In the genomic region with DNA sequence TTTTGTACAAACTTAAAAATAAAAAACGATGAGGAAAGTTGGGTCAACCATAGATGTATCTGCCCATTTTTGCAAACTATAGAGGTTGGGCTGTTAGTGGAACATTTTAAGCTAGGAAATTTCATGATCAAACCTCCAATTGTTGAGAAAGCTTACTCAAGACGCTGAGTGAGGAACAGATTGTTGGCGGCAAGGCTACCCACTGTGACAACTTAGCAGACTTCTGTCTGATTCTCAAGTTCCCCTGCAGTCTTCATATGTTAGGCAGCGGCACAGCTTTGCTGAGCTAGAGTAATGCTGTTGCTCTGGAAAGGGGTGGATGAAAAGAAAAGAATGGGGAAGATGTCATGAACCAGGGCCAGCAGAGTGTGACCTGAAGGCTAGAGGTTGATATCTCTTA, we compare ENCODE assay signal across 13 mouse cellular contexts. TPM values are rescaled to one million over a fixed set of nuclear protein-coding genes. Genes with fewer than 3 reads are reported as not detected.
A peak's percentile ranks its signal among the peaks of the same experiment; 100 is the strongest.
DNase-seq lines count a peak whose midpoint lies in the region.
"Had no signal": no experiment of that assay in that cellular context is flagged by ENCODE, and none has a peak within 500 bp of the region (broad histone marks: within the 10 kb centered on the region; RNA-seq: fewer than 3 reads in every experiment).

No protein-coding gene starts in this region.

- peak; percentile 8 to 15 for DNase-seq in cerebellum, postnatal 25 days
- no peak for DNase-seq in cerebellum, adult 9-10 months
- peak; percentile 8 to 55 for DNase-seq in layer of hippocampus, adult 18-20 months (ENCODE audit: low spot score in 2 of 2)
- no peak for DNase-seq in layer of hippocampus, postnatal 25 days (ENCODE audit: extremely low spot score in 1 of 2, low spot score in 1 of 2)
- DNase-seq in A20 (ENCODE audit: low read depth, low spot score): peak; percentile 21
- peak; percentile 3 for DNase-seq in brain, embryonic 18.5 days (ENCODE audit: low read depth, low spot score)
- no peak for DNase-seq in liver
- DNase-seq: adrenal gland, adult 2 months; B cell, adult 2 months; cerebellum, adult 9-11 months; gastrocnemius, postnatal 10 days; kidney, adult 2 months had no signal

RNA-seq across cellular contexts. Expression of gene Immp2l, which starts 44.2 kb away (rescaled TPM):
- total RNA-seq in layer of hippocampus, adult 18-20 months (2021): 1 to 10 TPM; 6.8 to 8.6 TPM
- total RNA-seq in layer of hippocampus, postnatal 25 days (2021): 1 to 10 TPM; 6.1 to 6.8 TPM
- total RNA-seq: monocyte, adult 5-6 weeks had no signal

Comparison
In these comparisons a context has a peak if more than half of its experiments do, and no peak if none do; other contexts are left out.
1. DNase-seq: peak in cerebellum, postnatal 25 days (2 of 2), layer of hippocampus, adult 18-20 months (2 of 2), A20 (single experiment) and brain, embryonic 18.5 days (single experiment); none in cerebellum, adult 9-10 months (single experiment), layer of hippocampus, postnatal 25 days (0 of 2) and liver (single experiment).